Mouse (Mus musculus): ENCODE results near the gene Lamc1. TPM values are rescaled to one million over a fixed set of nuclear protein-coding genes. Genes with fewer than 3 reads are reported as not detected.
"Not testable (repeated sequence)": the region's sequence is repeated elsewhere in the genome, so short reads cannot be mapped to it uniquely, and the experiment has no call there.

Lamc1 gene
- polyA plus RNA-seq, 1 experiment from 2014 or later = 104 TPM

DNA sequence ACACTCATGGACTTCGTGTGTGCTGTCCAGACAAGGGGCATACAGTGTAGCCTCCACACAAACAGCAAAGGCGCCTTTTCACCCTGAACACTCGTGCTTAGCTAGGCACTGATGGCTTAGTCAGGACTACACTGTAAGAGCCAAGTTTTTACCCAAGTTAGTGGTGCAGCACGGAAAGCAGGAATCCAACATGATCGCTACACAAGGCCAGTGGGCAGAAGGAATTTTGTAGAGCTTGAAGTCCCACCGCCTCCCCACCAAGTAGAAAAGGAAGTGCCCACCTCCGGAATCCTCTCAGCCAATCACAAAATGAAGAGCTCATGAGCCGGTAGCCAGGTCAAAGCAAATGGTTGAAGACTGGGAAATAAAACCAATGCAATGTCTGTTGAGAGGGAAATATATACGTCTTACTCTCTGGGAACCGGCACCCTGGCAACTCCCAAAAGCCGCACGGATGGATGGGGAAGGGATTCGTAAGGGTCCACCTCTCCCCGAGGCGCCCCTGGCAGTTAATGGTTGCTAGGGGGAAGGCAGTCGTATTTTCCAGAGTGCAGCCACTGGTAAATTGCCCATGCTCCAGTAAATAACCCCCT is 13.2 kb upstream of the Lamc1 start:
- ATAC-seq (ENCODE audit: insufficient number of reproducible peaks, insufficient read depth, low FRiP score, low read depth) = no peak
- H3K4me3 ChIP-seq (ENCODE audit: low read depth, low read length) = no peak overlapping the region
- 77% methylated on average over 16 of the region's 16 CpGs for WGBS
- H3K4me2 ChIP-seq (replicated peaks; ENCODE audit: low read depth, low read length) = no peak overlapping the region
- H3K9ac ChIP-seq (replicated peaks; ENCODE audit: low read depth, low read length) = no peak overlapping the region
- H3K4me1 ChIP-seq (ENCODE audit: control insufficient read depth, insufficient read depth, low read length) = no peaks in the 10 kb centered on the region
- H3K27ac ChIP-seq (ENCODE audit: low read length) = no peak overlapping the region
- H3K9me3 ChIP-seq (ENCODE audit: control insufficient read depth, low read depth, low read length) = no peaks in the 10 kb centered on the region
- no peaks in the 10 kb centered on the region for H3K36me3 ChIP-seq (ENCODE audit: control insufficient read depth, insufficient read depth, low read length)
- no peaks in the 10 kb centered on the region for H3K27me3 ChIP-seq (ENCODE audit: control insufficient read depth, insufficient read depth, low read length)

DNA sequence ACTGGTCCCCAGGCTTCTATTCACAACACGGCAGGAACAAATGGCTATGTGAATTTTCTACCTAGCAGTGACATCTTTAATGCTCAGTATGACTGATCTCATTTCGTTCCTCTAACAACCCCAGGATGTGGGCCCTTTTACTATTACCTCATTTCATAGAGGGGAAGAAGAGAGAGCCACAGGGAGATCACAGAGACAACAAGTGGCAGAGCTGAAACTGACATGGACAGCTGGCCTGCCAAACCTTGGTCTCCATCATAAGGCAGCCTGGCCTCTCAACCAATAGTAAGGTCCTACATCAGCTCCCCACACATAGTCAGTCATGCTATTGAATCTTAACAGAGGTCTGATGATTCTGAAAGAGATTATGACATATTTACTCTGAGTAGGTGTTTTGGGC is 12.4 kb upstream of the Lamc1 start:
- ATAC-seq (ENCODE audit: insufficient number of reproducible peaks, insufficient read depth, low FRiP score, low read depth) = no peak
- Histone ChIP-seq H3K4me1 (ENCODE audit: control insufficient read depth, insufficient read depth, low read length) (no peaks in the 10 kb centered on the region), H3K36me3 (ENCODE audit: control insufficient read depth, insufficient read depth, low read length) (no peaks in the 10 kb centered on the region), H3K27ac (ENCODE audit: low read length) (no peak overlapping the region), H3K4me3 (ENCODE audit: low read depth, low read length) (no peak overlapping the region), H3K27me3 (ENCODE audit: control insufficient read depth, insufficient read depth, low read length) (no peaks in the 10 kb centered on the region), H3K9ac (replicated peaks; ENCODE audit: low read depth, low read length) (no peak overlapping the region), H3K4me2 (replicated peaks; ENCODE audit: low read depth, low read length) (no peak overlapping the region), H3K9me3 (ENCODE audit: control insufficient read depth, low read depth, low read length) (no peaks in the 10 kb centered on the region)
- 75% methylated on average over 2 of the region's 2 CpGs for WGBS

DNA sequence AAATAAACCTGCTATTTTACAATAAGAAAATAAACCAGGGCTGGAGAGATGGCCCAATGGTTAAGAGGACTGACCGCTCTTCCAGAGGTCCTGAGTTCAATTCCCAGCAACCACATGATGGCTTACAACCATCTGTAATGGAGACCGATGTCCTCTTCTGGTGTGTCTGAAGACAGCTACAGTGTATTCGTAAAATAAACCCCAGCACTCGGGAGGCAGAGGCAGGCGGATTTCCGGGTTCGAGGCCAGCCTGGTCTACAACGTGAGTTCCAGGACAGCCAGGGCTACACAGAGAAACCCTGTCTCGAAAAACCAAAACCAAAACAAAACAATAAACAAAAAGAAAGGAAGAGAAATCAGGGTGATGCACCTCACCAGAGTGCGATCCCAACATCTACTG is 2.9 kb upstream of the Lamc1 start:
- not testable (repeated sequence) for ATAC-seq (ENCODE audit: insufficient number of reproducible peaks, insufficient read depth, low FRiP score, low read depth); H3K36me3 ChIP-seq (ENCODE audit: control insufficient read depth, insufficient read depth, low read length); H3K4me2 ChIP-seq (replicated peaks; ENCODE audit: low read depth, low read length); H3K9ac ChIP-seq (replicated peaks; ENCODE audit: low read depth, low read length); H3K9me3 ChIP-seq (ENCODE audit: control insufficient read depth, low read depth, low read length); H3K27me3 ChIP-seq (ENCODE audit: control insufficient read depth, insufficient read depth, low read length); H3K4me3 ChIP-seq (ENCODE audit: low read depth, low read length); H3K4me1 ChIP-seq (ENCODE audit: control insufficient read depth, insufficient read depth, low read length); H3K27ac ChIP-seq (ENCODE audit: low read length)
- 92% methylated on average over 10 of the region's 10 CpGs for WGBS

DNA sequence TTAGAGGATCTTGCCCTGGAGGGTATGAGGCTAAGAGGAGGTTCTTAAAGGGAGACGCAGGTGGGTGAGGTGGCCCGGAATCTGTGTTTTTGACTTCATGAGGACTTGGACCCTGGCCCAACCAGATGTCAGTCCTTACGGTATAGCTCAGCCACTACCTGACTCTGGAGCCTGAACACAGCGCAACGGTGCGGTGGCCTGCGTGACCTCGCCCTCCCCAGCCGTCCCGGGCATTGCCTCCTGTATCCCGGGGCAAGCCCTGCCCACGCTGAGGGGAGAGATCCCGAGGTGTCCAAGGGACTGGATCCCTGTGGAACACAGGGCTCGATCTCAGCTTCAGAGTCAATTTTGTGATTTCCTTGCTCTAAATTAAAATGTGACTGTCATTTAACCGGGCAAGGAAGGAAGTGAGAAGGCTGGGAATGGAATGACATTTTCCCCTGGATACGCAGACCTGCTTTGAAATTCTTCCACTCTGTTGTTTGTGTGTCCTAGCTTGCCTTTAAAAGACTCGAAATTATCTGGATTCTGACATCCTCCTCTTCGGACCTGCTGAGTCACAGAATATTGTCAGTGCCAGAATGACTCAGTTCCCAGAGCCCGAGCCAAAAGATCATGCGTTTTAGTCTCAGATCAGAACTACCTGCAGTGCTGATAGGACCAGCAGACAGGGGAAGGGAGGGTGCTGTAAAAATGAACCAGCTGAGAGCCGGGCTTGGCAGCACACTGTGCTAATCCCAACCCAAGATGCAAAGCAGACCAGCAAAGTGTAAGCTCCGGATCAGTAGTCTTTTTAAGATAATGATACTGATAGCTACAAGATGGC is 923 bp upstream of the Lamc1 start:
- ATAC-seq (ENCODE audit: insufficient number of reproducible peaks, insufficient read depth, low FRiP score, low read depth) = peak; percentile 60
- H3K4me2 ChIP-seq (replicated peaks; ENCODE audit: low read depth, low read length) = peak overlapping the region; percentile 54
- no peaks in the 10 kb centered on the region for H3K27me3 ChIP-seq (ENCODE audit: control insufficient read depth, insufficient read depth, low read length)
- peak overlapping the region; percentile 91 for H3K4me3 ChIP-seq (ENCODE audit: low read depth, low read length)
- H3K9me3 ChIP-seq (ENCODE audit: control insufficient read depth, low read depth, low read length) = no peaks in the 10 kb centered on the region
- peak overlapping the region; percentile 94 for H3K27ac ChIP-seq (ENCODE audit: low read length)
- 4% methylated on average over 22 of the region's 22 CpGs for WGBS
- H3K4me1 ChIP-seq (ENCODE audit: control insufficient read depth, insufficient read depth, low read length) = peaks cover 18% of the 10 kb centered on the region
- H3K36me3 ChIP-seq (ENCODE audit: control insufficient read depth, insufficient read depth, low read length) = no peaks in the 10 kb centered on the region
- H3K9ac ChIP-seq (replicated peaks; ENCODE audit: low read depth, low read length) = peak overlapping the region; percentile 36; the same call in 1 of the 2 replicates

DNA sequence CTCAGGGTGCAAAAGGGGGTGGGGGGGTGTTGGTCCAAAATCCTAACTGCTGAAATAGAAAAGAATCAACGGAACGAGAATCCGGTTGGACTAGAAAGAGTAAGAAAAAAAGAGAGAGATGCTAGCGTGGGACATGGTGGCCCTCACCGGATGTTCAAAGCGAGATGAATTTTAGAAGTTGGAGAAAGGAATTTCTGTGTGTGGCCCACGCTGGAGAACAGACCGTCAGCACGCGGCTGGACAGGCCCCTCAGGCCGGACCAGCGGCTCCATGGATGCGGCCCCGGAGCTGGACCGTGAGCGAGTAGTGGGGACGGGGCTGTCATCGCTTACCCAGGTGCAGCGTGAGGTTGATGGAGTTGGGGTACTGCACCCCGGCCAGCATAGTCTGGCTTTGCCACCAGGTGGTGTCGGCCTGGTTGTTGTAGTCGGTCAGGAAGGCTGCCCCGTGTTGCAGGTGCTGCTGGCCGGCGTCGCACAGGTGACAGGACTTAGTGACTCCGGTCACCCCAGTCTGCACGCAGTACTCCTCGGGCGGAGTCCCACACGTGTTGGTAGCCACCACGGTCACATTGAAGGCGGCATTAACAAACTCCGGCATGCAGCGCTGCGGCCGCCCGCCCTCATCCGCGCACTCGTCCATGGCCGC is 666 bp downstream of the Lamc1 start:
- Histone ChIP-seq H3K36me3 (ENCODE audit: control insufficient read depth, insufficient read depth, low read length) (no peaks in the 10 kb centered on the region), H3K4me3 (ENCODE audit: low read depth, low read length) (peak overlapping the region; percentile 91), H3K9ac (replicated peaks; ENCODE audit: low read depth, low read length) (peak overlapping the region; percentile 92), H3K9me3 (ENCODE audit: control insufficient read depth, low read depth, low read length) (no peaks in the 10 kb centered on the region), H3K4me1 (ENCODE audit: control insufficient read depth, insufficient read depth, low read length) (peaks cover 26% of the 10 kb centered on the region), H3K27ac (ENCODE audit: low read length) (peak overlapping the region; percentile 94), H3K4me2 (replicated peaks; ENCODE audit: low read depth, low read length) (peak overlapping the region; percentile 54), H3K27me3 (ENCODE audit: control insufficient read depth, insufficient read depth, low read length) (no peaks in the 10 kb centered on the region)
- under 1% methylated on average over 42 of the region's 42 CpGs for WGBS
- ATAC-seq (ENCODE audit: insufficient number of reproducible peaks, insufficient read depth, low FRiP score, low read depth) = peak; percentile 38

DNA sequence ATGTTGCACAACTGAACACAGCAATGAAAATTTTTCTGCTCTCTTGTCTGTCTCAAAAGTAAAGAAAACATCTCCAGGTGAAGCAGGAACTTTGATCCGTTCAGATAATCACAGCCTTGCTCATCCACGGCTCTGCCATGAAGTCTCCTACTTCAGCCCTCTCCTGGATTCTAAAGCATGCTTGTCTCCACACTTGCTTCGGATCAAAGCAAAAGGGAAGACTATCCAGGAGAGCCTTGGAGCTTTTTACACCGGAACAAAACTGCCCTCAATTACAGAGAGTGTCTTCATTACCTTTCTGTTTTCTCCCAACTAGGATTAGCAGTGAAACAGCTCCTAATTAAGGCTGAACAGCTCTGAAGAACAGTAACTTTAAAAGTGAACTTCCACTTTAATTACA is 1.4 kb downstream of the Lamc1 start:
- ATAC-seq (ENCODE audit: insufficient number of reproducible peaks, insufficient read depth, low FRiP score, low read depth) = no peak
- Histone ChIP-seq H3K27ac (ENCODE audit: low read length) (peak overlapping the region; percentile 27; the same call in 1 of the 2 replicates), H3K4me1 (ENCODE audit: control insufficient read depth, insufficient read depth, low read length) (peaks cover 26% of the 10 kb centered on the region), H3K9me3 (ENCODE audit: control insufficient read depth, low read depth, low read length) (no peaks in the 10 kb centered on the region), H3K4me3 (ENCODE audit: low read depth, low read length) (peak overlapping the region; percentile 91), H3K36me3 (ENCODE audit: control insufficient read depth, insufficient read depth, low read length) (no peaks in the 10 kb centered on the region; the same call in 1 of the 2 replicates), H3K9ac (replicated peaks; ENCODE audit: low read depth, low read length) (peak overlapping the region; percentile 92), H3K4me2 (replicated peaks; ENCODE audit: low read depth, low read length) (peak overlapping the region; percentile 54), H3K27me3 (ENCODE audit: control insufficient read depth, insufficient read depth, low read length) (no peaks in the 10 kb centered on the region)
- whole genome bisulfite sequencing = 2% methylated on average over 4 of the region's 4 CpGs

DNA sequence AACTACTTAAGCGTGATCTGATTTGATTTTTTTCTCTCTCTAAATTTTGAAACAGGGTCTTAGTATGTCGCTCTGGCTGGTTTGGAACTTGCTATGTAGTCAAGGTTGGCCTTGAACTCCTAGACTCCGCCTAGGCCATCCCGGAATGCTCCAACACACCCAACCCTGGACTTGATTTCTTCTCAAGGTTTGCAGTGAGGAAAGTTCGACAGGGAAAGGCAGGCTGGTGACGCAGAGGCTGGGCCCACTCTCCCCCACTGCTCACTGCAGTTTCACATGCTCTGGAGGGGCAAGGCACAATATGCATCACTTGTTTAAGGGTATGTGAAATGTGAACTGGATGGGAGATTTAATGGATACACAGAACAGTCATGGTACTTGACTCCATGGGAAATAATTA is 3.3 kb downstream of the Lamc1 start:
- H3K9me3 ChIP-seq (ENCODE audit: control insufficient read depth, low read depth, low read length) = no peaks in the 10 kb centered on the region
- no peak overlapping the region for H3K4me3 ChIP-seq (ENCODE audit: low read depth, low read length)
- 83% methylated on average over 6 of the region's 6 CpGs for WGBS
- no peaks in the 10 kb centered on the region; the same call in 1 of the 2 replicates for H3K36me3 ChIP-seq (ENCODE audit: control insufficient read depth, insufficient read depth, low read length)
- ATAC-seq (ENCODE audit: insufficient number of reproducible peaks, insufficient read depth, low FRiP score, low read depth) = no peak
- H3K27ac ChIP-seq (ENCODE audit: low read length) = no peak overlapping the region
- H3K9ac ChIP-seq (replicated peaks; ENCODE audit: low read depth, low read length) = no peak overlapping the region
- no peaks in the 10 kb centered on the region for H3K27me3 ChIP-seq (ENCODE audit: control insufficient read depth, insufficient read depth, low read length)
- peak overlapping the region; percentile 54; the same call in 1 of the 2 replicates for H3K4me2 ChIP-seq (replicated peaks; ENCODE audit: low read depth, low read length)
- H3K4me1 ChIP-seq (ENCODE audit: control insufficient read depth, insufficient read depth, low read length) = peaks cover 26% of the 10 kb centered on the region

DNA sequence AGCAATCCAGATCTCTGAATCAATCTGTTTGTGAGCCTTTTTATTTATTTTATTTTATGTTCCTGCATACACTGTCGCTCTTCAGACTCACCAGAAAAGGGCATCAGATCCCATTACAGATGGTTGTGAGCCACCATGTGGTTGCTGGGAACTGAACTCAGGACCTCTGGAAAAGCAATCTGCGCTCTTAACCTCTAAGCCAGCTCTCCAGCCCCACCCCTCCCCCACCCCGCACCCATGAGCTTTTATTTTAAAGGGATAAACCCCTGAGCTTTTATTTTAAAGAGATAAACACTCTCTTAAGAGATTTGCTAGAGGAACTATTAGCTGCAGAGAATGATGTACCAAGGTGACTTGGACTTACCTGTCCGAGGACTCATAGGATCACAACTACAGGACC is 5.5 kb downstream of the Lamc1 start:
- WGBS = 84% methylated on average over 4 of the region's 4 CpGs
- ATAC-seq (ENCODE audit: insufficient number of reproducible peaks, insufficient read depth, low FRiP score, low read depth) = no peak
- no peak overlapping the region for H3K9ac ChIP-seq (replicated peaks; ENCODE audit: low read depth, low read length)
- no peak overlapping the region for H3K4me3 ChIP-seq (ENCODE audit: low read depth, low read length)
- peaks cover 23% of the 10 kb centered on the region for H3K4me1 ChIP-seq (ENCODE audit: control insufficient read depth, insufficient read depth, low read length)
- no peaks in the 10 kb centered on the region for H3K9me3 ChIP-seq (ENCODE audit: control insufficient read depth, low read depth, low read length)
- H3K4me2 ChIP-seq (replicated peaks; ENCODE audit: low read depth, low read length) = no peak overlapping the region
- no peaks in the 10 kb centered on the region; the same call in 1 of the 2 replicates for H3K36me3 ChIP-seq (ENCODE audit: control insufficient read depth, insufficient read depth, low read length)
- no peak overlapping the region for H3K27ac ChIP-seq (ENCODE audit: low read length)
- no peaks in the 10 kb centered on the region for H3K27me3 ChIP-seq (ENCODE audit: control insufficient read depth, insufficient read depth, low read length)
